Mouse (Mus musculus): ENCODE measurements around the gene Ldlrap1.

- TF ChIP-seq POLR2A (IDR thresholded peaks at IDR 0.05; ENCODE audit: control insufficient read depth, low read depth, low read length) (no peak), CTCF (IDR thresholded peaks at IDR 0.05; ENCODE audit: control insufficient read depth, insufficient read depth, insufficient replicate concordance, low read depth, low read length) (no peak)
Measured at GRCm38 (mm10) chr4:134752911-134753426, 14.9 kb downstream of the Ldlrap1 start.

All from testis, adult 2 months (tissue).